Mouse (Mus musculus): ENCODE measurements around the gene Slc15a3.
A peak's percentile ranks its signal among the peaks of the same experiment; 100 is the strongest.

Slc15a3 gene

DNA sequence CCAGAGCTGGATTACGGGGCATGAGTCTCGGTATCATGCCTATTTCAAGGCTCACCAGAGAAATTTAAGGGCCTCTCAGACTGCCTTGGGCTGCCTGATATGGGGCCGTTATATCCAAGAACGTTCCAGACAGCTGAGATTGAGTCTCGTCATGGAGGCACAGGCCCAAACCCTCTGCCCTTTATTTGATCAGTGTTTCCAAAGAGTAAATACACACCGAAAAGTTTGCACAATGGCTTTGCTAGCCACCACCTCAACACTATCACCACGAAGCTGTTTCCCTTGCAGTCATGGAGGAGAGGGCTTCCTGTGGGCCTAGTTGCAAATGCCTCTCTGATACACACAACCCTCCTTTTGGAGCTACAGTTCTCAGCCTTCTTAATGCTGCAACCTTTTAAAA lies 15.5 kb upstream of the Slc15a3 start:
- DNase-seq: no peak

DNA sequence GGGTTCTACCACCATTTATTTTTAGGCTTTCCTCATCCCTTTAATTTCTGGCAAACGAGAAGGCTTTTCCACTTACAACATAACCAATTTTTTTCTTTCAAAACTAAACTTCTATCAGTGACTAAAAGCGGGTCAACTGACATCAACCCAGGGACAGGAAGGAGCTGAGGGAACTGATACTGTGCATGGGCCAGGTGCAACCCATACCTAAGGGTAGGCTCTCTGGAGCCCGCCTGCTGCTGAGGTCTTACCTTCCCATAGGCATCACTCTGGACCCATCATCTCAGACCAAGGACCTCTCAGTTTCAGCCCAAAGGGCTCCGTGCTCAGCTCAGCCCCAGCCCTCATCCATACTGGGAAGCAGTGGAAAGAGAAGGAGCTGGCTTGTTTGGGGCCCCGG lies 11.2 kb upstream of the Slc15a3 start:
- DNase-seq: no peak

DNA sequence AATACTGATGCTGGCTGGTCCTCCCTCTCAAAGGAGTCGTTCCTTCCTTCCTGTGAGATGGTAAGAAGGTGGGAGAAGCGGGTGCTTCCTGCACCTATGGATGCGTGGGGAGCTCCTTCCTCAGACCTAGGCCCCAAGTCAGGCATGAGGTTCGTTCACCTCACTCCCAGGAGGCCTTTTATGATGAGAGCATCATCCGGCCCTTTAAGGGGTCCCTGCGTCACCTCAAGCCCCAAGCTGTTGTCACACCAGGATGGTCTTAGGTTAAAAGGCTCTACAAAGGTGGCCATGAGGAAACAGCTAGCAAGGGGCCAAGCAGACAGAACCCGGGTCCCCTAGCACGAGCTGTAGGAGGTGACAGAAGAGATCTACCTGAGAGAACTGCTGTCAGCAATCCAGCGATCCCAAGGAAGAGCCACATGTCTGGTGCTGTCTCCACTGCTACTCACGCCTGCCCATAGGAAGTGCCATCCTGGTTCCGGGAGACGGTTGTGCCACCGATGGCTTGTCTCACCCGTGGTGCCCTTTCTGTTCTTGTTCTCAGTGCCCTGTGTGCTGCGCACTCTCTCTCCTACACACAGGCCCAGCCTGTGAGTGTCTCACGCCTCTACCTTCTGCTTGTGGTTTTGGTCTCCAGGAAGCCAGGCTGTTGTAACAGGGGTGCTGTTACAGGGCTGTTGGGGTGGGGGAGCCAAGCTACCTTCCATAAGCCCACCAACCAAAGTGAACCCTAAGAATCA lies 9.9 kb upstream of the Slc15a3 start, which contains the start of gene Cd6:
Gene Cd6 (minus strand): TSS at position 623 of the 740 bp plus-strand sequence.
- DNase-seq: no peak

DNA sequence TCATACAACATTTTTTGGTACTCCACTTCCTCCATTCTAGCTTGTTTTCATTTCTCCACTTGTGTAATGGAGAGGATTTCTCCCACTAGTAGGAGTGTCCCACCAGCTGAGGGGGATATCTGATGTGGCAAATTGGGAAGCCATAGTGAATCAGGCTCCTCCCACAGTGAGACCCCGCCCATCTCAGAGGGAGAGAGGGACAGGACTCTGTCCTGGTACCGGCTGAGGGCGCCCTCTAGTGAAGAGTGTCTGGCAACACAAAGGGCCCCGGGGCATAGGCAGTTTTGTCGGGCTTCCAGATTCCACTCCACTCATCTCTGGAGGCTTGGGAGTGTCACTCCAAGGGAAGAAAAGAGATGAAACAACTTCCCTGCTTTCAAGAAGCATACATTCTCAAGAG lies 8.1 kb upstream of the Slc15a3 start:
- peak; percentile 77 for DNase-seq

DNA sequence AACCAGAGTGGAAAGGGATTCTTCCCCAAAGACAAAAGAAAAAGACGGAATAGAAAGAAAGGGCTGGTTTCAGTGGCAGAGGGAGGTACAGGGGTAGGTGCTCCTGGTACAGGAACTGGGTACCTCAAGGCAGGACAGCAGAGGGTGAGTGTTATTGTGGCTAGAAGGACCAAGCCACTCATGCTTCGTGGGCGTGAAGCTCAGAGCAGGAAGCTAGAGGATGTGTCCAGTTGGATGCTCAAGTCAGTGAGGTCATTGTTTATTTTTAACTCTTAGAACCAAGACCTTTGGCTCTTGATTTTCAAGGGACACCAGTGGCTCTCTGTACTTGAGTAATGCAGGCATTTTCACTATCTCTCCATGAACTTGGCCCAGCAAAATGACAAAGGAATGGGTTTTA lies 7.5 kb upstream of the Slc15a3 start:
- DNase-seq: no peak

DNA sequence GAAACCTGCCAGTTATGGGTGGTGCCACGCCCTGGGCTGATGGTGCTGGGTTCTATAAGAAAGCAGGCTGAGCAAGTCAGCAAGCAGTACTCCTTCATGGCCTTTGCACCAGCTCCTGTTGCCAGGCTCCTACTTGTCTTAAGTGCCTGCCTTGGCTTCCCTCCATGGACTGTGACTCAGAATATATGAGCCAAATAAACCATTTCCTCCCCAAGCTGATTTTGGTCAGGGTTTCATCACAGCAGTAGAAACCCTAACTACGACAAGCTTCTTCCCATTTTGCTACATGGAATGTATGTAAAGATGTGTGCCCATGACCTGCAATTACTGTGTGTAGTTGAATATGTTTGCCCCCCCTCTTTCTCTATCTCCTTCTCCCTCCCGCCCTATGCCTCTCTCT lies 5.9 kb upstream of the Slc15a3 start:
- DNase-seq: no peak

DNA sequence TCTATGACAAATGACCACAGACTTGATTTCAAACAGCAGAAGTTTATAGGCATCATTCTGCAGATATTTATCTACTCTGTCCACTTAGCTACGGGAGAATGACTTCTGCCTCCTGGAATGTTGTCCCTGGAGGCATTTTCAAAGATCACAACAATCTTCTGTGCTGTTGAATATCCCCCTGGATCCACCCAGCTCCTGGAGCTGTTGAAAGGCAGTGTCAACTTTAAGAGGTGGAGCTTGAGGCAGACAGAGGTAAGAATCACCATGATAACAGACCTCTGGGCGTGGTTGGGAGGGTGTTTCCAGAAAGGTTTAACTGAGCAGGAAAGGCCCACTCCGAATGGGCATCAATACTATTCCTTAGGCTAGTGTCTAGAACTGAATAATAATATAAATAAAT lies 3.9 kb upstream of the Slc15a3 start:
- DNase-seq: no peak

DNA sequence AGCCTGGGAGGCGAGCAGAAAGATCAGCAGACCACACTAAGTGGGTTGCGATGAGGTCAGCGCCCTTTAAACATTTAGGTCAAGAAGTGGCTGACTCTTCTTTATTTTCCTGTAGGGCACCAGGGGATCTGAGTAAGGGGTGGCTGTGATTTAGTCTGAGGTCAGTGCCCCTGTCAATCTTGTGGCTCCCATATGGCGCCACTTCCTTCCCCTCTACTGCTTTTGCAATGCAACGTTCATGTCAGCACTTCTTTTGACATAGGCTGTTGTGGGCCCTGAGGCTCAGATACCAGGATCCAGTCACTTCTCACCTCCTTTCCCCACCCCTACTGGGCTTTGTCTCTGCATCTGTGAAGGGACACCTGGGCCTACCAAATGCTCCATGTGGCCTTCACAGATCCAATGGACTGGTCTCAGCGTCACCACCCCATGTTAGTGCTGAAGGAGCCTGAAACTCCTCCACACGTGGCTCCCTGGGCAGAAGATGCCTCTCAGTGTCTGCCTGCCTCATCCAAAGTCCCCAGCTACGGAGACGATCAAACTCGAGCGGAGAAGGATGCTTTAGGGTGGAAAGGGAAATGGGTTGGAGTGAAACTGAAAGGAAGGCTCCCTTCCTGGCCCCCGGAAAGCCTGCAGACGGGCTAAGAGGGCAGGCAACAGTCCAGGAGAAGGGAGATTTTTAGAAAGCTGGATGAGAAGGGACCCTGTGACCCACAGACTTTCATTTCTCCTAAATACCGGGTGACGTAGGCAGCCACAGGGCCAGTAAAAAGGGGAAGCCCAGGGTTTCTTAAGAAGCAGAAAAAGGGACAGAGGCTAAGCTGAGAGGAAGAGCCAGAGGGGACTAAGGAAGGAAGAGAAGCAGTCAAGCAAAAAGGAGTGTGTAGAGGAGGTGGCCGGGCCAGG lies 2.4 kb downstream of the Slc15a3 start:
- DNase-seq: peak; percentile 50

DNA sequence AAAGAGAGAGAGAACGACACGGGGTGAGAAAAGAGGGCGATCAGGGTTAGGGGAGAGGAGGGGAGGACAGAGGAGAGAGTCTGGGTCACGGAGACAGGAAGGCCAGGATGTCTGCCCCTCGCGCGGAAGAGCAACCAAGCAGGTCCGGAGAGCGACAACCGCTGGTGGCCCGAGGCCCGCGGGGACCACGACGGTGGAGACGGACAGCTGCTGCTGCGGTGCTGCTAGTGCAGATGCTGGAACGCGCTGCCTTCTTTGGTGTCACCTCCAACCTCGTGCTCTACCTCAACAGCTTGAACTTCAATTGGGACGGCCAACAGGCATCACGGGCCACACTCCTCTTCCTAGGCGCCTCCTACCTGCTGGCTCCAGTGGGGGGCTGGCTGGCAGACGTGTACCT lies 3.4 kb downstream of the Slc15a3 start:
- DNase-seq: no peak

DNA sequence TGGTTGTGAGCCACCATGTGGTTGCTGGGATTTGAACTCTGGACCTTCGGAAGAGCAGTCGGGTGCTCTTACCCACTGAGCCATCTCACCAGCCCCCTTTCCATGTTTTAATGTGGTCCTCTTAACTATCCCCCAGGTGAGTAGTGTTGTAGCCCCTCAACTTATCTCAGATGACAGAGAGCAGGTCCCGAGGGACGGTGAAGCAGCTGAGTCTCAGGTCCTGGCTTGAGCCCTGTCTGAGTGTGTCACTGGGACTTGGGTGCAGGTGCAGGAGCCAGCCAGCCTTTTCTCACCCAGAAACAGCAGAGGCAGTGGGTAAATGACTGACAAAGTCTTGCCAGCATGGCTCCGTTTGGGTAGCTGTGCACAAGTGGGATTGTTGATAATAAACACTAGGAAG lies 4.7 kb downstream of the Slc15a3 start:
- no peak for DNase-seq

DNA sequence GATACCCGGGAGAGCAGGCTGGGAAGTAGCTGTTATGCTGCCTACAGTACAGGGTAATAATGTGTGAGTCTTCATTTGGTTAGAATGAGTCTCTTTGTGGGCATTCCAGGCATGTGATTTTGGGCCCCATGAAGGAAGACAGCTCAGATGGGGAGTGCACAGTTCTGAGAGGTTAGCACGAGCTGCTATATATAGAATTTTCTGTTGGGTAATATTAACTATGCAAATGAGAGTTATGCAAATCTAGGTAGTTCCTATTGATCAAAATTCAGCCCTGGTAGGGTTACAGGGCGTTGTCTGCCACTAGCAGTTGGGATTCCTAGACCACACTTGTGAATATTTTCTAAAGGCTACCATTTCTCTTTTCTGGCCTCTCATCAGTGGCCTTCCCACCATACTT lies 5.9 kb downstream of the Slc15a3 start:
- DNase-seq: no peak

DNA sequence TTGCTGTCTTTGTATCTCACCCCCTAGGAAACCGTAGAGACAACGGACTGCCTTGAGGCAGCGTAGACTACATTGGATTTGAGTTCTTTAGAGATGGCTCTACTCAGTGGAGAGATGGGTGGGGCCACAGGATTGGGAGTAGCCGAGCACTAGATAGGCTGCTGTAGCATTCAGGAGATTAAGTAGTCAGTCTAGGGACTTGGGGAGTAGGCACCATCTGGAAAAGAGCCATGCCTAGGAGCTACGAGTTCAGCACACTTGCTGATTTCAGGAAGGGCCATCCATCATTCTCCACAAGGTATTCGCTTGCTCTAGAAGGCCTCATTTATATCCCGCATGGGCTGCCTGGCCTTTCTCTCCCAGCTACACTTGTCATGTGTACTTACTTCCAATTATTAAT lies 6.6 kb downstream of the Slc15a3 start:
- no peak for DNase-seq

DNA sequence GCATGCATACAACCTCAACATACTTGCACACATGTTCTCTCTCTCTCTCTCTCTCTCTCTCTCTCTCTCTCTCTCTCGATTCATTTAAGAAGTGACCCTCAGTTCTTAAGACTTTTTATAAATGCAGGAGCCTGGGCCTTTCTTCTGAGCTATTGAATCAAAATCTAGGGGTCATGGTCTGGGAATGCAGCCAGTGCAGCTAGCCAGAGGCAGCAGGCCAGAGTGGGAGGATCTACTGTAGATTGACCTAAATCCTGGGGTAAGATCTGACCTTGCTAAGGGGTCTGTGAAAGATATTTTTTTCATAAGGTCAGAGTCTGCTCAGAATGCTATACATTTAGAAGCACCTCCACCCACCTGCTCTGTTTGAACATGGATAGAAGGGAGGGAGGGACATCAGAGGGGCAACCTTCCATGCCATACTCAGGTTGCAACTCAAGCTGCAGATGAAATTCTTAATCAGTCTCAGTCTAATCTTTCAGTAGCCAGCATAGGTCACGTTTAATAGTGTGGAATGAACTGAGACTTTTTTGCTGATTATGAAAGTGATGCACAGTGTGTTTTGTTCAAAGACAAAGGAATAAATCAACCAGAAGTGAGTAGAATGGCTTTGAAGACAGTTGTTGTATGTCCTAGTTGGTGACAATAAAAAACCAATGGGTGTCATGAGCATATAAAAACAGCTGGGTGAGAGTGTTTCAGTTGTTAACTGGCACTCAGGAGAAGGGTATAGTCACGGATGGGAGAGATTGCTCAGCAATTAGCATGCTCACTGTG lies 8.0 kb downstream of the Slc15a3 start:
- no peak for DNase-seq

DNA sequence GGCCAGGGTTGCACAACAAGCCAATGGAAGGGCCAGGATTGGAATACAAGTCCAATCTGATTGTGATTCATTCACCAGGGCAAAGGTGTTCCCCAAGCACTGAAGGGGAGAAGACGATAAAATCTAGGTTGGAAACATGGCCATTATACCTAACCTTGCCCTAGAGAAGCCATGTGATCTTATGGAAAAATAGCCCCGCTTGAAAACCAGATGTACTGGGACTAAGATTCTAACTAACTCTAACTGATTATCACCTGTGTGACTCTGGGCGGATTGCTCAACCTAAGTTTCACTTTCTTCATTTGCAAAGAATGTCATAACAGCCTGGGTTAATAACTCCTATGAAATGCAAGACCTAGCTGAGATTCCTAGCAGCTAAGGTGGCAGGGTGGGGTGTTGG lies 15.9 kb downstream of the Slc15a3 start:
- no peak for DNase-seq

DNA sequence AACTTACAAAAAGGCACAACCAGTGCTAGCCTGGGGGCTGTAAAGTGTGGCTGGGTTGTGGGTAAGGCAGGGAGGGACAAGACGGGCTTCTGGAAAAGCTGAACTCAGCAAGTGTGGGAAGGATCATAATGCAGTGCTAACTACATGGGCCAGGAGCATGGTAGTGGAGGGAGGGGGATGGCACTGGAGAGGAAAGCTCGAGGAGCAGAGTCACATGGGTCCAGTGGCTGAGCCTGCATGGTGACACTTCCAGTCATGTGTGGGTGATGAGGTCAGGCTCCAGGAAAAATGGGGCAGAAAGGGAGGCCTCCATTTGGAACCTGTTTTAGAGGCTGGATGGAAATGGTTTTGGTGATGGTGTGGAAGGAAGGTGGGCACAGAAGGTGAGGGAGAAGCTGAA lies 17.0 kb downstream of the Slc15a3 start:
- no peak for DNase-seq

DNA sequence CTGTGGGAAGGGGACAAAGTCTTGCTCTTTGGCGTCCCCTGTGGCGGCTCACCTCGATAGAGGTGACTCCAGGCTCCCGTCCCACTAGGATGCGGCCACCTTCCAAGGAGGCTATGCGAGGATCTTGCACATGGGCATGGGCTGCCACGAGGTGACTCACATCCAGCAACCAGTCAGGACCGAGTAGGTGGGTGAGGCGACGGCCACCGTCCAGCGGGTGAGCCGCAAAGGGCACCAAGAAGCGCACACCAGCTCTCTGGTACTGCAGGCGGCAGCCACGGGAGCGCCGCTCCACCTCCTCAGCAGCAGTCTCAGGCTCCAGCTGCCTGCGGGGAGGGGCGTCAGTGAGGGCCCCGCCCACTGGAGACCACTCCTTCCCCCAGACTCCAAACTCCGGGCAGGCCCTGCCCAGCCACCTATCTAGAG lies 20.6 kb downstream of the Slc15a3 start:
- peak; percentile 52 for DNase-seq

DNA sequence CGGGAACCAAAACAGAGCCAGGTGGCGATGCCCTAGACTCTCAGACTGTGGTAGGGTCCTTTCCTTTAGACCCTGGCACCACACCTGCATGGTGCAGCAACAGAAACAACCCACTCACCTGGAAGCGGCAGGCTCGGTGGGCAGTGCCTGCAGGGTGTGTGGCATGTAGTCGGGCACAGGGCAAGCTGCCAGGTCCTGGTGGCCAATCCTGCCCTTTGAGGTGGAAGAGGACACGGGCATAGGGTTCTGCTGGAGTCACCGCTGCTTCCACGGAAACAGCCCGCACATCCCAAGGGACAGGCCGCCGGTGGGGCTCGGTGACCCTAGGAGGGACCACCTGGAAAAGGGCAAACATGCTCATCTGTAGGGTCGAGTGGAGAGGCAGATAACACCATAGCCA lies 26.8 kb downstream of the Slc15a3 start:
- no peak for DNase-seq

DNA sequence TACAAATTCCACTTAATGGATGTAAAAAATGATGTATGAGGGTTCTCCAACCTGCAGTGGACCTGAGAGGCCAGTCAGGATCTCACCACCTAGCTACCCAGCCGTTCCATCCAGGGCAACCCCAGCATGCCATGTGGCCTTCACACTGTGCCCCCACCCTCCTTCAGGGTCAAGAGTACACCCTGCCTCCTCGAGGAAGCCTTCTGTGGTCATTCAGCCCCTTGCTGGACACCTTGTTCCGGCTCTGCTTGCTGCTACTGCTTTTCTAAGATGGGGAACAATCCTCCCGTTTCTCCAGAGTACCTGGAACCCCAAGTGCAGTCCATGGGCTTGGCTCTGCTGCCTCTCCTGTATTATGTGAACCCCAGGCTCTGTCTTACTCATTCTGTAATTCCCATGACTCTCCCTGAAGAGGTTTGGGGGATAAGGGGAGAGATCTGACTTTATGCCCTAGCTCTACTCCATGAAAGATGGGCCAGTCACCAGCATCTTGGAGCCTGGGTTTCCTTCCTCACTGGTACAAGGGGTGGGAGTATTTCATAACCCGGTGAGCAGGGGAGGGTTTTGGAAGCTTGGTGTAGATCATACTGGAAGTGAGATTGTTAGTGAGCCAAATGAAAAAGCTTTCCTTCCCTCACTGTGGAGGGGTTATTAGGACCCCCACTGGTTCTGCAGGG lies 28.6 kb downstream of the Slc15a3 start:
- DNase-seq: no peak

DNA sequence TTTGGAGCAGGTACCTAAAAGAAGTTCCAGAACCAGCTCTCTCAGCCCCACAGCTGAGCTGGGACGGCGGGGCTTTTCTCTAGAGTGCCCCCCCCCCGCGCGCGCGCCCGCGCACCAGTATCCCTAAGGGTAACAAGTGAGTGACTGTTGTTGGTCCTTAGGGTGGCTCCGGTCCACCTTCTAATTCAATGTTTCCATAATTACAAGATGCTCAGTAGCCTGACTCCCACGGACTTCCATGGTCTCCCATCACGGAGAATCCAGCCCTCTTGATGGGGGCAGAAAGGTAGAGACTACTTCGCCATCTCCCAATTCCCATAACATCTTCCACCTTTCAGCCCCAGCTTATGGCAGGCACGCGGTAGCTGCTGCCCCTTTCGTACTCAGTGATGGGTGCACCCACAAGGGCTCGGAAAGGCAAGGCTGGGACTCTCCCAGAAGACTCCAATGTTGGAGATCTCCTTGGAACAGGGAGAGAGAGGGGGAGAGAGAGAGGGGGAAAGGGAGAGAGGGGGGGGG lies 29.2 kb downstream of the Slc15a3 start:
- peak; percentile 47 for DNase-seq

DNA sequence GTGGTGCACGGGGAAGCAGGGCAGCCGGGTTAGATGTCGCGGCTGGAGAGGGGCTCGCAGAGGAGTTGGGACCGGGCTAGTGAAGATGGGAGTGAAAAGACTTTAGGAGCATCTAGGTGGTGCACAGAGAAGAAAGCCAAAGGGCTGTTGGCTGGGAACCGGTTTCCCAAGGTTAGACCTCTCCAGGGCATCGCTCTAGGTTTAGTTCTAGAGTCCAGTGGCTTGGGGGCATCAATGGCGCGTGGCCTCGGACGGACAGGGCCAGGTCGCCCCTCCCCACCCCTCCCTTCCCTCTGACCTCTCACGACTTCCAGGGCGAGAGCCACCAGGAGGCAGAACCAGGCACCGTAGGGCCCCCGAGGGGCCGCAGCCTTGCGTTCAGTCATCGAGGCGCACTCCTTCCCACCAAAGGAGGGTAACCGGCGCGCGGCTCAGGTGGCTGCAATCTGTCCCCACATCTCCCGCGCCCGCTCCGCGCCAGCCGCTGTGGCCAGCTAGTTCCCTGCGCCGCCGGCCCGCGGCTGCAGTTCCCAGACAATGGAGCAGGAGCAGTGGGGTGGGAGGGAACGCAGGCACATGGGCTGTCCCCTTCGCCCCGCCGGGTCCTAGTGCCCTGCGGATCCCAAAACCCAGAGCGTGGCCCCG lies 29.8 kb downstream of the Slc15a3 start:
- peak; percentile 95 for DNase-seq

DNA sequence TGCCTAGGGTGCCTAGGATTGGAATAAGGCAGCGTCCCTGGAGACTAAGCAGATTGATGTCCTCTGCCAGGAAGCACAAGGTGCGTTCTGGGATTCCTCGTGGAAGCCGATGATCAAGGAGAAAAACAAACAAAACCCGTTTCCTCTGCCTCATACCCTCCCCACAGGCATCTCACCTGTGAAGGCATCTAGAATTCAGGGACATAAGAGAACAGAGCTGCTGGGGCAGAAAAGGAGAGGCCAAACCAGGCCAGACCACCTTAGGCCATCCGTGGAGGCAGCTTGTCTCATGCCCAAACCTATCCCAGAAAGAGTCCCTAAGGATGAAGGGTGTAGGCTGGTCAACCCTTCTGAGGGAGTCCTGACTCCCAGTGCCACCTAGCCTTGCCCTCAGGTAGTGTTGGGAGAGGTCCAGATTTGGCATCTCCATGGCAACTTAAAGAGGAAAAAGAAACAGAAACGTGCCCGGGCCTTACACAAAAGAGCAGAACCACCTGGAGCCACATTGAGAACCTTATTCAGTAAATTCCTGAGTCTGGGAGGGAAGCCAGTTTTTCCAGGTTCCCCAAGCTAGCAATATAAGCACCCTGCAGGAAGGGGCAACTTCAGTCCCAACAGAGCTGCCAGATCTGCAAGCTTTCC lies 30.5 kb downstream of the Slc15a3 start, which contains the start of gene Tmem132a:
Gene Tmem132a (minus strand): TSS at position 55 of the 642 bp plus-strand sequence.
- DNase-seq: no peak

All from embryo, embryonic 11 days (tissue).